Mouse (Mus musculus): ENCODE measurements around the gene Rap1gap. TPM values are rescaled to one million over a fixed set of nuclear protein-coding genes. Genes with fewer than 3 reads are reported as not detected.

The Rap1gap gene
- polyA plus RNA-seq, 1 experiment from 2014 or later: 8.0 TPM

- no peak for DNase-seq (ENCODE audit: low spot score)
- H3K27me3 ChIP-seq (ENCODE audit: insufficient read depth, poor library complexity, severe bottlenecking): peaks cover 99% of the 10 kb centered on the region
- peak overlapping the region; percentile 48 for H3K4me3 ChIP-seq
- 6% methylated on average over 52 of the region's 52 CpGs for WGBS
- H3K27ac ChIP-seq: no peak overlapping the region
- no peaks in the 10 kb centered on the region for H3K9me3 ChIP-seq
- no peaks in the 10 kb centered on the region for H3K36me3 ChIP-seq
- peaks cover 15% of the 10 kb centered on the region for H3K4me1 ChIP-seq
These were observed 17.0 kb downstream of the Rap1gap start for GRCm38 (mm10) chr4:137681408-137682104.

- Histone ChIP-seq H3K4me1 (peaks cover 15% of the 10 kb centered on the region), H3K27me3 (ENCODE audit: insufficient read depth, poor library complexity, severe bottlenecking) (peaks cover 99% of the 10 kb centered on the region), H3K4me3 (no peak overlapping the region), H3K36me3 (no peaks in the 10 kb centered on the region), H3K27ac (no peak overlapping the region), H3K9me3 (no peaks in the 10 kb centered on the region)
- WGBS: 43% methylated on average over 7 of the region's 7 CpGs
- no peak for DNase-seq (ENCODE audit: low spot score)
These were observed 18.5 kb downstream of the Rap1gap start for GRCm38 (mm10) chr4:137682961-137683453.

GRCm38 (mm10) chr4:137684830-137685343, 20.4 kb downstream of the Rap1gap start:
- peaks cover 94% of the 10 kb centered on the region for H3K27me3 ChIP-seq (ENCODE audit: insufficient read depth, poor library complexity, severe bottlenecking)
- 24% methylated on average over 9 of the region's 9 CpGs for WGBS
- H3K27ac ChIP-seq: no peak overlapping the region
- no peak for DNase-seq (ENCODE audit: low spot score)
- H3K36me3 ChIP-seq: no peaks in the 10 kb centered on the region
- H3K4me3 ChIP-seq: no peak overlapping the region
- peaks cover 15% of the 10 kb centered on the region for H3K4me1 ChIP-seq
- H3K9me3 ChIP-seq: no peaks in the 10 kb centered on the region

- DNase-seq (ENCODE audit: low spot score): no peak
- Histone ChIP-seq H3K9me3 (no peaks in the 10 kb centered on the region), H3K27me3 (ENCODE audit: insufficient read depth, poor library complexity, severe bottlenecking) (peaks cover 89% of the 10 kb centered on the region), H3K27ac (no peak overlapping the region), H3K36me3 (no peaks in the 10 kb centered on the region), H3K4me3 (no peak overlapping the region), H3K4me1 (peaks cover 7% of the 10 kb centered on the region)
- WGBS: 69% methylated on average over 5 of the region's 5 CpGs
These were observed 21.8 kb downstream of the Rap1gap start for GRCm38 (mm10) chr4:137686303-137686702.

- no peaks in the 10 kb centered on the region for H3K9me3 ChIP-seq
- H3K27ac ChIP-seq: no peak overlapping the region
- peaks cover 89% of the 10 kb centered on the region for H3K27me3 ChIP-seq (ENCODE audit: insufficient read depth, poor library complexity, severe bottlenecking)
- no peak overlapping the region for H3K4me3 ChIP-seq
- no peak for DNase-seq (ENCODE audit: low spot score)
- WGBS: 78% methylated on average over 14 of the region's 14 CpGs
- no peaks in the 10 kb centered on the region; the same call in 1 of the 2 replicates for H3K4me1 ChIP-seq
- no peaks in the 10 kb centered on the region for H3K36me3 ChIP-seq
These were observed 22.8 kb downstream of the Rap1gap start for GRCm38 (mm10) chr4:137687234-137687825.

- Histone ChIP-seq H3K4me3 (no peak overlapping the region), H3K4me1 (peaks cover 14% of the 10 kb centered on the region), H3K27me3 (ENCODE audit: insufficient read depth, poor library complexity, severe bottlenecking) (peaks cover 66% of the 10 kb centered on the region), H3K9me3 (no peaks in the 10 kb centered on the region), H3K27ac (no peak overlapping the region), H3K36me3 (no peaks in the 10 kb centered on the region)
- 83% methylated on average over 10 of the region's 10 CpGs for WGBS
- DNase-seq (ENCODE audit: low spot score): no peak
These were observed 27.8 kb downstream of the Rap1gap start for GRCm38 (mm10) chr4:137692107-137692902.

- 76% methylated on average over 8 of the region's 8 CpGs for WGBS
- DNase-seq (ENCODE audit: low spot score): no peak
- no peaks in the 10 kb centered on the region for H3K9me3 ChIP-seq
- peaks cover 41% of the 10 kb centered on the region for H3K4me1 ChIP-seq
- H3K4me3 ChIP-seq: no peak overlapping the region
- no peak overlapping the region for H3K27ac ChIP-seq
- H3K27me3 ChIP-seq (ENCODE audit: insufficient read depth, poor library complexity, severe bottlenecking): peaks cover 47% of the 10 kb centered on the region
- no peaks in the 10 kb centered on the region for H3K36me3 ChIP-seq
These were observed 30.8 kb downstream of the Rap1gap start for GRCm38 (mm10) chr4:137695300-137695699.

GRCm38 (mm10) chr4:137695900-137696299, 31.4 kb downstream of the Rap1gap start:
- H3K27ac ChIP-seq: no peak overlapping the region

GRCm38 (mm10) chr4:137697156-137697885, 32.8 kb downstream of the Rap1gap start:
- no peak overlapping the region for H3K27ac ChIP-seq
- H3K27me3 ChIP-seq (ENCODE audit: insufficient read depth, poor library complexity, severe bottlenecking): peaks cover 43% of the 10 kb centered on the region
- H3K4me1 ChIP-seq: peaks cover 48% of the 10 kb centered on the region
- H3K4me3 ChIP-seq: no peak overlapping the region
- H3K36me3 ChIP-seq: no peaks in the 10 kb centered on the region
- DNase-seq (ENCODE audit: low spot score): no peak
- WGBS: 68% methylated on average over 13 of the region's 13 CpGs
- no peaks in the 10 kb centered on the region for H3K9me3 ChIP-seq

More at GRCm38 (mm10) chr4:137695900-137696299, 31.4 kb downstream of the Rap1gap start:
- 27% methylated on average over 4 of the region's 4 CpGs for WGBS
- H3K36me3 ChIP-seq: no peaks in the 10 kb centered on the region
- DNase-seq (ENCODE audit: low spot score): no peak
- peaks cover 50% of the 10 kb centered on the region for H3K27me3 ChIP-seq (ENCODE audit: insufficient read depth, poor library complexity, severe bottlenecking)
- H3K4me3 ChIP-seq: no peak overlapping the region
- peaks cover 41% of the 10 kb centered on the region for H3K4me1 ChIP-seq
- no peaks in the 10 kb centered on the region for H3K9me3 ChIP-seq

GRCm38 (mm10) chr4:137698076-137698985, 33.8 kb downstream of the Rap1gap start:
- H3K4me1 ChIP-seq: peaks cover 55% of the 10 kb centered on the region
- peaks cover 44% of the 10 kb centered on the region for H3K27me3 ChIP-seq (ENCODE audit: insufficient read depth, poor library complexity, severe bottlenecking)
- DNase-seq (ENCODE audit: low spot score): no peak
- H3K36me3 ChIP-seq: no peaks in the 10 kb centered on the region
- no peak overlapping the region for H3K27ac ChIP-seq
- WGBS: 80% methylated on average over 7 of the region's 7 CpGs
- no peak overlapping the region for H3K4me3 ChIP-seq
- no peaks in the 10 kb centered on the region for H3K9me3 ChIP-seq

- peaks cover 49% of the 10 kb centered on the region for H3K27me3 ChIP-seq (ENCODE audit: insufficient read depth, poor library complexity, severe bottlenecking)
- no peaks in the 10 kb centered on the region for H3K9me3 ChIP-seq
- WGBS: 43% methylated on average over 21 of the region's 21 CpGs
- H3K36me3 ChIP-seq: no peaks in the 10 kb centered on the region
- no peak overlapping the region for H3K27ac ChIP-seq
- H3K4me1 ChIP-seq: peaks cover 59% of the 10 kb centered on the region
- no peak for DNase-seq (ENCODE audit: low spot score)
- no peak overlapping the region for H3K4me3 ChIP-seq
These were observed 35.0 kb downstream of the Rap1gap start for GRCm38 (mm10) chr4:137699264-137700211.

All from heart, embryonic 10.5 days (tissue).